Mouse (Mus musculus) adrenal gland, adult (tissue): ENCODE measurements around the gene Rasgef1c.
A peak's percentile ranks its signal among the peaks of the same experiment; 100 is the strongest.

ENCODE experiments used
- DNase-seq, 2 experiments: peaks; one replicate each; pipeline ENCODE4 v3.0.0; 2022 to 2023; ENCODE audit warnings: low spot score in 1 of 2; ENCODE audit not compliant: inconsistent age in 2 of 2

Gene Rasgef1c

GRCm38 (mm10) chr11:49973657-49974340 is 72.2 kb downstream of the Rasgef1c start:
- DNase-seq, result no peak

- DNase-seq, result no peak
These were observed 73.0 kb downstream of the Rasgef1c start for GRCm38 (mm10) chr11:49974675-49975074.

- no peak for DNase-seq
These were observed 76.4 kb downstream of the Rasgef1c start for GRCm38 (mm10) chr11:49977963-49978568.

GRCm38 (mm10) chr11:49978935-49979334 is 77.3 kb downstream of the Rasgef1c start:
- no peak for DNase-seq

GRCm38 (mm10) chr11:49980681-49981235 is 79.1 kb downstream of the Rasgef1c start:
- no peak for DNase-seq

- DNase-seq, result no peak
These were observed 79.8 kb downstream of the Rasgef1c start for GRCm38 (mm10) chr11:49981321-49981963.

GRCm38 (mm10) chr11:49982094-49982493 is 80.5 kb downstream of the Rasgef1c start:
- DNase-seq, result no peak

GRCm38 (mm10) chr11:49982881-49983280 is 81.2 kb downstream of the Rasgef1c start:
- no peak for DNase-seq

- DNase-seq, result no peak
These were observed 82.4 kb downstream of the Rasgef1c start for GRCm38 (mm10) chr11:49983875-49984552.

- DNase-seq, result no peak
These were observed 83.4 kb downstream of the Rasgef1c start for GRCm38 (mm10) chr11:49985009-49985408.

- peak; percentile 58 to 83 for DNase-seq
These were observed 84.8 kb downstream of the Rasgef1c start for GRCm38 (mm10) chr11:49986277-49987036.

- no peak for DNase-seq
These were observed 92.9 kb downstream of the Rasgef1c start for GRCm38 (mm10) chr11:49994536-49994935.

GRCm38 (mm10) chr11:49996398-49996797 is 94.8 kb downstream of the Rasgef1c start:
- DNase-seq, result peak in 1 of 2 experiments; percentile 63

- no peak for DNase-seq
These were observed 95.7 kb downstream of the Rasgef1c start for GRCm38 (mm10) chr11:49997321-49997720.

- DNase-seq, result no peak
These were observed 101.2 kb downstream of the Rasgef1c start for GRCm38 (mm10) chr11:50002853-50003252.

- DNase-seq, result no peak
These were observed 106.1 kb downstream of the Rasgef1c start for GRCm38 (mm10) chr11:50007776-50008175.

GRCm38 (mm10) chr11:50008231-50008630 is 106.6 kb downstream of the Rasgef1c start:
- no peak for DNase-seq

- peak in 1 of 2 experiments; percentile 12 for DNase-seq
These were observed 111.4 kb downstream of the Rasgef1c start for GRCm38 (mm10) chr11:50013016-50013415.

GRCm38 (mm10) chr11:50016503-50016902 is 114.9 kb downstream of the Rasgef1c start:
- DNase-seq, result no peak

- DNase-seq, result no peak
These were observed 115.9 kb downstream of the Rasgef1c start for GRCm38 (mm10) chr11:50017511-50017910.

GRCm38 (mm10) chr11:50018848-50019247 is 117.2 kb downstream of the Rasgef1c start:
- no peak for DNase-seq
